Mouse (Mus musculus) kidney, adult 2 months (tissue): ENCODE results near the gene Prkn.

Experiments used
- CTCF ChIP-seq: fragments of 200-500 bp; conservative IDR thresholded peaks from 2 replicates; pipeline ENCODE4 v1.5.1; 2011; ENCODE audit warnings: low read depth, mild to moderate bottlenecking, control low read depth, low read length, moderate library complexity, mixed read lengths; ENCODE audit not compliant: insufficient read depth, insufficient read length
- POLR2A ChIP-seq: fragments of 200-500 bp; IDR thresholded peaks from one replicate; pipeline ENCODE4 v1.6.1; 2011; ENCODE audit warnings: low read depth, low read length, control low read depth

DNA sequence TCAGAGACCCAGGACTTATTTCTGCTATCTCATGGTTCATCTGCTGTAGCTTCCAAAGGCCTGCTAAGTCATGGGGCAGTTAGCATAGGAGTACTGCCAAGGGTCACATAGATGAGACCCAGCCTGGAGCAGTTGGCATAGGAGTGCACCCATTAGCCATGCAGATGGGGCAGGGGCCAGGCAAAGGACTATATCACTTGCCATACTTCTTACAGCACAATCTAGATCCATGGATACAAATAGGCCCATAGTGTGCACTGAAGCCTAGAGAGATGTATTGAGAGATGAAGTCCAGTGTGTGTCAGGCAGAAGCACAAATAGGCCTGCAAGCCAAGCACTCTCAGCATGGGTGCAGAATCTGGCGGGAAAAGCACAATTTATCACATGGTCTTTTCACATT lies 802.1 kb downstream of the Prkn start:
- TF ChIP-seq CTCF = no peak
- no peak for TF ChIP-seq POLR2A
